Mouse (Mus musculus) forebrain, postnatal 0 days (tissue): Measurements from ENCODE around the gene Btnl9. TPM values are rescaled to one million over a fixed set of nuclear protein-coding genes. Genes with fewer than 3 reads are reported as not detected.

ENCODE experiments used
- ATAC-seq: fragments of 200-750 bp; cut with Nextera tagmentation; 2 replicates; pipeline ENCODE4 v1.8.0; 2017; ENCODE audit warnings: mild to moderate bottlenecking, moderate library complexity
- DNase-seq: peaks from one replicate; pipeline ENCODE4 v3.0.0-alpha.2; 2015
- H3K27ac ChIP-seq: fragments of 300-500 bp; sonication (generic); 2 replicates; pipeline ENCODE4 v1.5.1; 2014; ENCODE audit warnings: low read depth, mild to moderate bottlenecking, antibody characterized with exemption, low read length, moderate library complexity, mixed read lengths
- H3K27me3 ChIP-seq: fragments of 300-500 bp; sonication (generic); 2 replicates; pipeline ENCODE4 v1.6.1; 2014; ENCODE audit warnings: mild to moderate bottlenecking, low read length, mixed read lengths; ENCODE audit not compliant: insufficient read depth
- H3K36me3 ChIP-seq: fragments of 300-500 bp; sonication (generic); 2 replicates; pipeline ENCODE4 v1.6.1; 2014; ENCODE audit warnings: mild to moderate bottlenecking, moderate library complexity; ENCODE audit not compliant: insufficient read depth
- H3K4me1 ChIP-seq: fragments of 300-500 bp; sonication (generic); 2 replicates; pipeline ENCODE4 v1.6.1; 2014; ENCODE audit warnings: antibody characterized with exemption; ENCODE audit not compliant: insufficient read depth
- H3K4me2 ChIP-seq: fragments of 300-500 bp; sonication (generic); 2 replicates; pipeline ENCODE4 v1.6.1; 2014; ENCODE audit warnings: low read depth, mild to moderate bottlenecking, moderate library complexity
- H3K4me3 ChIP-seq: fragments of 300-500 bp; sonication (generic); 2 replicates; pipeline ENCODE4 v1.5.1; 2014; ENCODE audit warnings: low read depth, low read length, mixed read lengths
- H3K9ac ChIP-seq: fragments of 300-500 bp; sonication (generic); 2 replicates; pipeline ENCODE4 v1.6.1; 2014; ENCODE audit warnings: mild to moderate bottlenecking
- H3K9me3 ChIP-seq: fragments of 300-500 bp; sonication (generic); 2 replicates; pipeline ENCODE4 v1.6.1; 2016; ENCODE audit warnings: low read length
- CTCF ChIP-seq: sonication (generic); IDR thresholded peaks from 2 replicates; pipeline ENCODE4 v1.5.1; 2016; ENCODE audit warnings: antibody characterized with exemption, control low read depth, low read depth
- WGBS: fragments of 180-500 bp; shearing (Covaris S2); extraction: QIAGEN DNeasy Blood & Tissue Kit; methylation state at CpG from one replicate; pipeline ENCODE4 v1.1.7; 2014; 5-methylcytosine and 5-hydroxymethylcytosine counted together
- polyA plus RNA-seq: library from polyadenylated mRNA; unstranded; fragments of >200 nt; fragmentation: Nextera tagmentation; extraction: Ambion mirVana; gene quantifications from 2 replicates; pipeline ENCODE4 v1.2.1, GENCODE M21; 2015
- total RNA-seq: library from RNA; depleted of rRNA; stranded (reverse); fragments of >200 nt; gene quantifications from 2 replicates; pipeline ENCODE4 v1.2.3, GENCODE M21; 2014

Btnl9 gene
- total and polyA plus RNA-seq, 2 experiments from 2014 or later, result 0.14 to 0.16 TPM

- H3K4me3 ChIP-seq, result no peak overlapping the region
- H3K4me1 ChIP-seq, result no peaks in the 10 kb centered on the region
- TF ChIP-seq CTCF, result no peak
These were observed 11.6 kb downstream of the Btnl9 start for GRCm38 (mm10) chr11:49175345-49175744.

GRCm38 (mm10) chr11:49170576-49170975, 16.4 kb downstream of the Btnl9 start:
- ATAC-seq, result no peak
- Histone ChIP-seq H3K36me3 (no peaks in the 10 kb centered on the region), H3K9ac (no peak overlapping the region), H3K27me3 (no peaks in the 10 kb centered on the region; the same call in 1 of the 2 replicates), H3K9me3 (0 out of 2 replicates have a peak, but pooled peaks cover 5% of the 10 kb centered on the region), H3K4me2 (no peak overlapping the region), H3K27ac (no peak overlapping the region), H3K4me3 (no peak overlapping the region), H3K4me1 (no peaks in the 10 kb centered on the region)
- TF ChIP-seq CTCF, result no peak
- DNase-seq, result no peak
- WGBS, result 94% methylated on average over 4 of the region's 4 CpGs

More at GRCm38 (mm10) chr11:49175345-49175744, 11.6 kb downstream of the Btnl9 start:
- Histone ChIP-seq H3K36me3 (no peaks in the 10 kb centered on the region), H3K9ac (no peak overlapping the region), H3K27me3 (no peaks in the 10 kb centered on the region), H3K9me3 (no peaks in the 10 kb centered on the region), H3K4me2 (no peak overlapping the region), H3K27ac (no peak overlapping the region)
- DNase-seq (no peak), ATAC-seq (no peak)
- WGBS, result 91% methylated on average over 8 of the region's 8 CpGs

- no peak for TF ChIP-seq CTCF
- peak; percentile 83 for ATAC-seq
These were observed 17.9 kb downstream of the Btnl9 start for GRCm38 (mm10) chr11:49168839-49169611.

GRCm38 (mm10) chr11:49156821-49157814, 29.8 kb downstream of the Btnl9 start:
- ATAC-seq, result no peak
- no peak for DNase-seq
- Histone ChIP-seq H3K9me3 (no peaks in the 10 kb centered on the region), H3K4me1 (no peaks in the 10 kb centered on the region), H3K27ac (no peak overlapping the region), H3K4me2 (no peak overlapping the region), H3K9ac (no peak overlapping the region), H3K4me3 (no peak overlapping the region), H3K27me3 (no peaks in the 10 kb centered on the region), H3K36me3 (no peaks in the 10 kb centered on the region)
- TF ChIP-seq CTCF, result no peak
- 95% methylated on average over 2 of the region's 2 CpGs for WGBS

More at GRCm38 (mm10) chr11:49168839-49169611, 17.9 kb downstream of the Btnl9 start:
- Histone ChIP-seq H3K4me1 (no peaks in the 10 kb centered on the region), H3K27ac (no peak overlapping the region), H3K36me3 (no peaks in the 10 kb centered on the region), H3K9me3 (0 out of 2 replicates have a peak, but pooled peaks cover 5% of the 10 kb centered on the region), H3K9ac (peak overlapping the region; percentile 37; the same call in 1 of the 2 replicates), H3K4me3 (peak overlapping the region; percentile 40), H3K4me2 (peak overlapping the region; percentile 81), H3K27me3 (no peaks in the 10 kb centered on the region; the same call in 1 of the 2 replicates)
- 6% methylated on average over 50 of the region's 50 CpGs for WGBS
- peak; percentile 25 for DNase-seq

- no peak for DNase-seq
- Histone ChIP-seq H3K27me3 (no peaks in the 10 kb centered on the region), H3K9me3 (no peaks in the 10 kb centered on the region), H3K27ac (no peak within 1 kb of the TSS), H3K4me2 (no peak within 1 kb of the TSS), H3K9ac (no peak within 1 kb of the TSS), H3K36me3 (no peaks in the 10 kb centered on the region), H3K4me1 (no peaks in the 10 kb centered on the region), H3K4me3 (no peak within 1 kb of the TSS)
- WGBS, result 87% methylated on average over 1 of the region's 1 CpGs
- no peak for ATAC-seq
- no peak for TF ChIP-seq CTCF
These were observed 32.9 kb downstream of the Btnl9 start, which contains the start of gene Olfr1394 for GRCm38 (mm10) chr11:49154077-49154476. Gene Olfr1394 (plus strand): TSS chr11:49154377.

GRCm38 (mm10) chr11:49141974-49142373, 45.0 kb downstream of the Btnl9 start, which contains the start of gene Olfr1395:
Gene Olfr1395 (plus strand): TSS chr11:49142274.
- Histone ChIP-seq H3K36me3 (no peaks in the 10 kb centered on the region), H3K4me2 (no peak within 1 kb of the TSS), H3K27ac (no peak within 1 kb of the TSS), H3K9me3 (no peaks in the 10 kb centered on the region), H3K4me1 (no peaks in the 10 kb centered on the region), H3K9ac (no peak within 1 kb of the TSS), H3K27me3 (no peaks in the 10 kb centered on the region), H3K4me3 (no peak within 1 kb of the TSS)
- 93% methylated on average over 6 of the region's 6 CpGs for WGBS
- DNase-seq (no peak), ATAC-seq (no peak)
- no peak for TF ChIP-seq CTCF
